Mouse (Mus musculus) brain, adult 10 weeks (tissue): ENCODE data around the gene Tlx1. TPM values are rescaled to one million over a fixed set of nuclear protein-coding genes. Genes with fewer than 3 reads are reported as not detected.

Experiments used
- polyA plus RNA-seq: library from polyadenylated mRNA; stranded (reverse); fragments of 350-450 nt; fragmentation: Illumina TruSeq; extraction: RNeasy Lipid Tissue Mini Kit (QIAGEN cat#74804); gene quantifications from one replicate; pipeline ENCODE4 v1.2.3, GENCODE M21; 2015; ENCODE audit warnings: low read depth, low replicate concordance

The Tlx1 gene
- polyA plus RNA-seq: not detected

GRCm38 (mm10) chr19:45150490-45151181, at the start of gene Tlx1:
TSS of gene Tlx1 (plus strand) at chr19:45150680.

Other genes starting within 250 kb of the Tlx1 start
- 34.5 TPM for gene Slf2, start 219.5 kb upstream of the Tlx1 start, polyA plus RNA-seq
- 17.9 TPM for gene Sema4g, start 161.6 kb upstream of the Tlx1 start, polyA plus RNA-seq
- 8.7 TPM for gene Twnk, start 145.0 kb upstream of the Tlx1 start, polyA plus RNA-seq
- gene Mrpl43, start 144.2 kb upstream of the Tlx1 start, polyA plus RNA-seq: 60.1 TPM
- gene Lzts2, start 136.3 kb upstream of the Tlx1 start, polyA plus RNA-seq: 29.2 TPM
- gene Pdzd7, start 105.0 kb upstream of the Tlx1 start, polyA plus RNA-seq: 6.5 TPM
- gene Sfxn3, start 103.2 kb upstream of the Tlx1 start, polyA plus RNA-seq: 88.4 TPM
- 10.6 TPM for gene Kazald1, start 75.4 kb upstream of the Tlx1 start, polyA plus RNA-seq
- not detected for gene Lbx1, start 85.1 kb downstream of the Tlx1 start, polyA plus RNA-seq
- 79.3 TPM for gene Btrc, start 213.1 kb downstream of the Tlx1 start, polyA plus RNA-seq